Mouse (Mus musculus) c-Kit-positive CD71-positive TER-119-positive erythroid progenitor cells, embryonic 14.5 days (primary cell): ENCODE data around the gene Pkn1.

Experiments used
- DNase-seq: peaks from one replicate; pipeline ENCODE4 v3.0.0-alpha.2; 2013; ENCODE audit warnings: low spot score

Pkn1 gene

GRCm38 (mm10) chr8:83652744-83653661 is 46.0 kb downstream of the Pkn1 start:
- DNase-seq: peak; percentile 34

DNA sequence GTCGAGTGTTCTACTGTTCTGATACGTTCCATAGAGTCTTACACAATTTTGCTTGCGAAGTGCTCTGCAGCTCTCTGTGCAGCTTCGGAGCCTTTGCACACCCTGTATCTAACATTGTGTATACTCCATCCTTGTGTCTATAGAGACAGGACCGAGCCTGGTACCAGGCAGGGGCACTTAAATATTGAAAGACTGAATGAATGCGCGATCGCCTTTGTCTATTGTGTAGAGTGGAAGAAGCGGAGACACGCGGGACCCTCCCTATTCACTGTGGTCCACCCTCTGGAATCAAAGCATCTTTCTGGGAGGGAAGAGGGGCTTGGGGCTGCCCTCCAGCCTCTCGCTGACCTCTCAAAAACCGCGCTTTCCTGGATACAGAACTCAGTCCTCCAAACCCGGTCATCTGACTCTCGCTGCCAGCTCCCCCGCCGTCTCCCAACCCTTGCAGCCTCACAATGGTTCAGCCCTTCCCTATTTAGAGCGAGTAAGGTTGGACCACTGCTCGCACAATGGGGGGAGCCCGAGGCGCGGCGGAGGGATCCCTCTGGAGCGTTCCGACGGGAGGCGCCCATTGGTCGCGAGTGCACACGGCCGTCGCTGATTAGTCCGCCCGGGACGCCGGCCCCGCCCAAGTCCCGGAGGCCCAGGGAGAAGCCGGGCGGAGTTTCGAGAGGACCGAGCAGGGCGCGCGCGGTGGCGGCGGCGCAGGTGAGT is 46.8 kb downstream of the Pkn1 start, which contains the start of gene Gipc1:
Gene Gipc1 (plus strand): TSS at position 648 of the 714 bp plus-strand sequence.
- DNase-seq: peak; percentile 98

- DNase-seq: no peak
Observed at GRCm38 (mm10) chr8:83649699-83650098, 49.3 kb downstream of the Pkn1 start.

DNA sequence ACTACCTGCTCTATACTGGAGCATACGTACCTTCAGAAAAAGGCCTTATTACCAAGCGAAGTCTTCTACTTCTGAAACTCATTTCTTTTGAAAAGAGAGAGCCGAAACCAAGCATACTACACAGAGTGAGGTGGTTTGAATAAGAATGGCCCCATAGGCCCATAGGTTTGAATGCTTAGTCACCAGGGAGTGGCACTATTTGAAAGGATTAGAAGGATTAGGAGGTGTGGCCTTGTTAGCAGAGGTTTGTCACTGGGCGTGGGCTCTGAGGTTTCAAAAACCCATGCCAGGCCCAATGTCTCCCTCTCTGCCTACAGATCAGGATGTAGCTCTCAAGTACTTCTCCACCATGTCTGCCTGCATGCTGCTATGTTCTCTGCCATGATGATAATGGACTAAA is 50.9 kb downstream of the Pkn1 start:
- DNase-seq: no peak

DNA sequence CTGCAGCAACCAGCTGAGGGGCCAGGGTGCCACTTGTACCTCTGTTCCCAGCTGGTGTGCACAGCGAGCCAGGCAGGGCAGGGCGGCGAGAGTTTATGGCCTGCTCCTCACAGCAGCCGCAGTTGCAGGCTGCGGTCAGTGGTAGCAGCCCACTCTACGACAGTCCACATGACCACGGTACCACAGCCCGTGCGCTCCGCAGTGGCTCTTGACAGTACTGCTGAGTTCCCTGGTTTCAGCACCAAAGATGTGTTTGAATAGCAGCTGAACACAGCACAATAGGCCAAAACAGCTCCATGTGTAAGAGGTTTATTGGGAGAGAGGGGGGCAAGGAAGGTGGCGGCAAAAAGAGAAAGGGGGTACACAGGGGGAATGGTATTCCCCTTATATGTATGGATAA is 51.5 kb downstream of the Pkn1 start:
- no peak for DNase-seq

GRCm38 (mm10) chr8:83639649-83640048 is 59.3 kb downstream of the Pkn1 start:
- no peak for DNase-seq

DNA sequence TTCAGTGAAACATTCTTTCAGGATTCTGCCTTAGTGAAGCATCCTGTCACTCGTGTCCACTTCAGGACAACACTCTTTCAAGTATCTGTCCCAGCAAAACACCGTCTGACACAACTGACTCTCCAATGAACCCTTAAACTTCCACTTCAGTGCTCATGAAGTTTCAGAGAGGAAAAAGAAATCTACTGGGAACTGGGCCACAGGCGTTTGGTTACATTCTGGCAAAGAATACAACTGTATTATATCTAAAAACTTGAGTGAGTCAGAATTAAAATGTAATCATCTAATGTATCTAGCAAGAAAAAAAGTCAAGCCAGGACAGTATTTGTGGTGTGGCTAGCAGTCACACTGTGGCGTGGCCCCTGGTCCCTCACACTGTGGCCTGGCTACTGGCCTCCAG is 60.1 kb downstream of the Pkn1 start:
- no peak for DNase-seq

GRCm38 (mm10) chr8:83632083-83632707 is 66.8 kb downstream of the Pkn1 start:
- no peak for DNase-seq

DNA sequence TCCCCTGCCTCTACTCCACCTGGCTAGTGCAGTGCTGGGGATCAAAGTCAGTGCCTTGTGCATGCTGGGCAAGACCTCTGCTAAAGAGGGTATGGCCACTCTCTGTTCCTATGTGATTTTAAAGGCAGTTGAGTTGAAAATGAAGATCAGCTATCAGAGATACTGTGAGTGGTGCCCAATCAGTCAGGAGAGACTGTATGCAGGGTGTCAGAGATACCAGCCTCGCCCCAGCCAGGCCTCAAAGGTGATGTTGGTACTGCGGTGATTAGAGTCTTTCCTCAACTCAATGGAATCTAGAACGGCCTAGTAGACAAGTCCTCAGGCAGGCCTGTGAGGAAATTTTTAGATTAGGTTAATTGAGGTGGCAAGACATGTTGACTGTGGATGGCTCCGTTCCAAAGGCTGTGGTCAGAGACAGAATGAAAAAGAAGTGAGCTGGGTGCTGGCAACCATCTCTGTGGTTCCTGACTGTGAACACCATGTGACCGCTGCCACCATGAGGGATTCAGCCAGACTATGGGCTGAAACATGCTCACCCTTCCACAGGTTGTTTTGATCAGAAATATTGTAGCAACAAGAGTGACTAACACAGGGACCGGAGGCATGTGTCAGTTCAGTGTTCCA is 73.2 kb downstream of the Pkn1 start:
- no peak for DNase-seq

GRCm38 (mm10) chr8:83624739-83625138 is 74.2 kb downstream of the Pkn1 start:
- DNase-seq: no peak

GRCm38 (mm10) chr8:83623549-83623948 is 75.4 kb downstream of the Pkn1 start:
- peak; percentile 64 for DNase-seq

- peak; percentile 94 for DNase-seq
Observed at GRCm38 (mm10) chr8:83622389-83622989, 76.5 kb downstream of the Pkn1 start.

- DNase-seq: no peak
Observed at GRCm38 (mm10) chr8:83621691-83622388, 77.1 kb downstream of the Pkn1 start.

GRCm38 (mm10) chr8:83619568-83620285 is 79.3 kb downstream of the Pkn1 start:
- DNase-seq: no peak

DNA sequence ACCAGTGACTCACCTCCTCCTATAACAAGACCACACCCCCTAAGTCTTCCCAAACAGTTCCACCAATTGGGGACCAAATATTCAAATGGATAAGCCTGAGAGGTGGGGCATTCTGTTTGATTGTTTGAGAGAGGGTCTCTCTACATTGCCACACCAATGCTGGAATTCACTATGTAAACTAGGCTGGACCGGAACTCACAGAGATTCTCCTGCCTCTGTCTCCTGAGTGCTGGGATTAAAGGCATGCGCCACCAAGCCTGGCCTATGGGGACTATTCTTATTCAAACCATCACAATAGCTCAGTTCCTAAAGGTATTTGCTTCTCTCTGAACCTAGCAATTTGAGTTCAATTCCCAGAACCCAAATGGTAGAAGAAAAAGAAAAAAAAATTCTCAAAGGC is 80.4 kb downstream of the Pkn1 start:
- DNase-seq: no peak

- DNase-seq: no peak
Observed at GRCm38 (mm10) chr8:83617111-83617510, 81.9 kb downstream of the Pkn1 start.

DNA sequence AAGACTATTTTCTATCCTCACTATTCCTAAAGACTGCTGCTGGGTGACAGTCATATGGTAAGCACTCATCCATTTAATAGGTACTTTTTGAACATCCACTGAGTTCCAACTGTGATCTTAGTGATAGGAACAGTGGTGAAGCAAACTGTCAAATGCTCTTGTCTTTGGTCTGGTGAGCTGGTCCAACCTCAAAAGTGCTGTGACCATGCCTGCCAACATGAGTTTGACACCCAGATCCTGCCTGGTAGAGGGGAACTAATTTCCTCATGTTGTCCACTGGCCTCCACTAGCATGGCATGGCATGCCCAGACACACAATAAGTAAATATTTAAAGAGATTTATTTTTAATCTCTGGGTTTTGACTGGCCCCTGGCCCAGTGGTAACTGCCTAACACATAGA is 82.4 kb downstream of the Pkn1 start:
- DNase-seq: no peak
